Mouse (Mus musculus) limb, embryonic 12.5 days (tissue): ENCODE measurements at regions not wholly inside any gene's neighbourhood (a gene's known extent, or its start where the extent isn't known, plus 50 kb on each side); places are given as distances from the start of the nearest gene placed in this dataset.

ENCODE experiments used
- ATAC-seq: fragments of 200-750 bp; cut with Nextera tagmentation; 2 replicates; pipeline ENCODE4 v1.8.0; 2017; ENCODE audit warnings: low read depth, moderate TSS enrichment; ENCODE audit not compliant: insufficient number of reproducible peaks, insufficient read depth, low FRiP score, low TSS enrichment
- H3K27ac ChIP-seq: fragments of 300-500 bp; sonication (generic); 2 replicates; pipeline ENCODE4 v1.5.1; 2016; ENCODE audit warnings: mild to moderate bottlenecking, moderate library complexity
- H3K27me3 ChIP-seq: fragments of 300-500 bp; sonication (generic); 2 replicates; pipeline ENCODE4 v1.6.1; 2016; ENCODE audit warnings: mild to moderate bottlenecking, moderate library complexity
- H3K36me3 ChIP-seq: fragments of 300-500 bp; sonication (generic); 2 replicates; pipeline ENCODE4 v1.6.1; 2016; ENCODE audit warnings: mild to moderate bottlenecking, moderate library complexity
- H3K4me1 ChIP-seq: fragments of 300-500 bp; sonication (generic); replicated peaks from 2 replicates; pipeline ENCODE4 v1.6.1; 2016
- H3K4me2 ChIP-seq: fragments of 300-500 bp; sonication (generic); 2 replicates; pipeline ENCODE4 v1.6.1; 2016; ENCODE audit warnings: mild to moderate bottlenecking, moderate library complexity
- H3K4me3 ChIP-seq: fragments of 300-500 bp; sonication (generic); replicated peaks from 2 replicates; pipeline ENCODE4 v1.5.1; 2016; ENCODE audit warnings: mild to moderate bottlenecking
- H3K9ac ChIP-seq: fragments of 300-500 bp; sonication (generic); replicated peaks from 2 replicates; pipeline ENCODE4 v1.6.1; 2016; ENCODE audit warnings: mild to moderate bottlenecking, moderate library complexity
- H3K9me3 ChIP-seq: fragments of 300-500 bp; sonication (generic); 2 replicates; pipeline ENCODE4 v1.6.1; 2016; ENCODE audit warnings: mild to moderate bottlenecking, moderate library complexity
- WGBS: fragments of 180-500 bp; shearing (Covaris S2); methylation state at CpG from one replicate; pipeline ENCODE4 v1.1.7; 2016; 5-methylcytosine and 5-hydroxymethylcytosine counted together

DNA sequence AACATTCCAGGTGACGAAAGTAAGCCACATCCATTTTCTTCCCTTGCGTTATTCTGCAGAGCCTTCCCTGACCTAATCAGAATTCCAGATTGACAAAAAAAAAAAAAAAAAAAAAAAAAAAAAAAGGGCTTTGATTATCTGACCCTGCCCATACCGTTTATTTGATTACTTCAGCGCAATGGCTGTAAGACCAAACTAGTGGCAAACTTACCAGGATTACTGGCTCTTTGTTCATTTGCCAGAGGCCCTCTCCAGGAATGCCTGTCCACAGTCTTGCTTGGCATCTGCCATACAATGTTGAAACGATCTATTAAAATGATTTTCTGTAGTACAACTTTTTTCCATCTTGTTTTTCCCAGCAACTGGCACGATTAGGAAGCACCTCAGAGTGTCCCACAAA lies 569.4 kb upstream of the Nox3 start:
- H3K4me2 ChIP-seq, result no peak overlapping the region
- 55% methylated on average over 6 of the region's 6 CpGs for WGBS
- peaks cover 28% of the 10 kb centered on the region for H3K4me1 ChIP-seq
- H3K4me3 ChIP-seq, result no peak overlapping the region
- no peak overlapping the region for H3K9ac ChIP-seq
- no peaks in the 10 kb centered on the region for H3K36me3 ChIP-seq
- H3K9me3 ChIP-seq, result no peaks in the 10 kb centered on the region
- H3K27ac ChIP-seq, result no peak overlapping the region
- ATAC-seq, result no peak
- no peaks in the 10 kb centered on the region for H3K27me3 ChIP-seq

GRCm38 (mm10) chr17:4265946-4266345 lies 569.9 kb upstream of the Nox3 start:
- ATAC-seq, result no peak
- Histone ChIP-seq H3K27me3 (no peaks in the 10 kb centered on the region), H3K4me3 (0 out of 2 replicates have a peak overlapping the region, but pooled peaks have one; percentile 3), H3K27ac (peak overlapping the region; percentile 20; the same call in 1 of the 2 replicates), H3K9ac (no peak overlapping the region), H3K4me2 (peak overlapping the region; percentile 45), H3K4me1 (peaks cover 28% of the 10 kb centered on the region), H3K36me3 (no peaks in the 10 kb centered on the region), H3K9me3 (no peaks in the 10 kb centered on the region)
- WGBS, result 5% methylated on average over 6 of the region's 6 CpGs

DNA sequence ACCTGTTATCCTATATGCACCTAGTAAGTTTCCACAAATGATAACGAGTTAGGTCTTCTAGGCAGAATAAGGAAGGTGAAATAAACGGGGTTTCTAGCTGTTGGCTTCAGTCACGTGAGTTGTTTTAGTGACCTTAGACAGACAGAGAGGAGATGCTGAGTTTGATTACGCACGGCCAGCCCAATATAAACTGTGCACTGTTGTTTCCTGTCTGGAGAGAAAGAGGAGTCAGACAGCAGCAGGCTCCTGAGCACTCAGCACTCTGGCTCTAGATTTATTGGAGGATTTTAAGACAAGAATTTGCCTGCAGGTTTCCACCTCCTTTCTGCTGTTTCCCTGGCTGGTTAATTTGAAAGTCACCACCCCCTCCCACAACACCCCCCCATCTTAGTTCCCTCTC lies 570.4 kb upstream of the Nox3 start:
- H3K4me2 ChIP-seq, result peak overlapping the region; percentile 45
- no peak for ATAC-seq

DNA sequence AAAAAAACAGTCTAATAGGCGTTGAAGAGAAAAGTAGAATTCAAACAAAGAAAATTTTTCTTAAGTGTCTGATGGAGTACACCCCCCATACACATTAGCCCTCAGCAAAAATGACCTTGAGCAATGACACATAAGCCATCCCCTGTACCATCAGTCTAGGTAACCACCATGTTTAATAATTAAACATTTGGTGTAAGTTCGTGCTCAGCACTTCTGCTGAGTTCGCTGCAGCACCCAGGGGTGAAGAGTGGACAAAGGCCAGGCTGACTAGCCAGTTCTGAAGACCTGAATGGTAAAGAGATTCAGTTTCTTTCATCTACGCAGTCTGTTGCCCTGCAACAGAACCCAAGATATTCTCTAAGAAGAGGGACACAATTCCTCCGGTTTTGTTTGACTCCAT lies 572.3 kb upstream of the Nox3 start:
- H3K9me3 ChIP-seq, result no peaks in the 10 kb centered on the region
- H3K9ac ChIP-seq, result no peak overlapping the region
- no peaks in the 10 kb centered on the region for H3K36me3 ChIP-seq
- H3K4me1 ChIP-seq, result peaks cover 28% of the 10 kb centered on the region
- H3K4me2 ChIP-seq, result no peak overlapping the region
- H3K4me3 ChIP-seq, result no peak overlapping the region
- H3K27me3 ChIP-seq, result no peaks in the 10 kb centered on the region
- no peak overlapping the region for H3K27ac ChIP-seq
- no peak for ATAC-seq
- WGBS, result 83% methylated on average over 5 of the region's 5 CpGs

More for the DNA sequence above, 570.4 kb upstream of the Nox3 start:
- Histone ChIP-seq H3K9ac (no peak overlapping the region), H3K27ac (peak overlapping the region; percentile 20; the same call in 1 of the 2 replicates), H3K9me3 (no peaks in the 10 kb centered on the region), H3K4me3 (no peak overlapping the region), H3K4me1 (peaks cover 28% of the 10 kb centered on the region), H3K27me3 (no peaks in the 10 kb centered on the region), H3K36me3 (no peaks in the 10 kb centered on the region)
- WGBS, result 9% methylated on average over 5 of the region's 5 CpGs

GRCm38 (mm10) chr17:4272456-4272855 lies 576.4 kb upstream of the Nox3 start:
- Histone ChIP-seq H3K9me3 (no peaks in the 10 kb centered on the region), H3K27me3 (no peaks in the 10 kb centered on the region), H3K4me3 (no peak overlapping the region), H3K4me1 (0 out of 2 replicates have a peak, but pooled peaks cover 5% of the 10 kb centered on the region), H3K36me3 (no peaks in the 10 kb centered on the region), H3K4me2 (no peak overlapping the region), H3K9ac (no peak overlapping the region), H3K27ac (no peak overlapping the region)
- WGBS, result 74% methylated on average over 5 of the region's 5 CpGs
- no peak for ATAC-seq

DNA sequence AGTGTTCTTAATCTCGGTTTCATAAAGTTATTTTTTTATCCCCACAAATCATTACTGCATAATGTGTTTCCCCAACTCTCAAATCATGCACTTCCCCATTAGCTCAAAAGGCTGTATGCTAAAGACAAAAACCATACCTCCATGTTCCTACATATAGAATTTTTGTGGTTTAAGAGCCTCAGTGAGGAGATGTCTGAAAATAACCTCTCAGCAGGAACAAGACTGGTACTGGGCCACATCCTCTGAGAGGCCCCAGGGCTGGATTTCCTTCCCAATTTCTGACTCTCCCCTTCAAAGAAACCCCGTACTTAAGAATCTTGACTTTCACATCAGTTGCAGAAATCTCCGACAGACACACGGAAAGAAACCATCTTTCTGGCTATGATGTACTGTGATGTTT lies 580.7 kb upstream of the Nox3 start:
- Histone ChIP-seq H3K9me3 (no peaks in the 10 kb centered on the region), H3K4me2 (no peak overlapping the region), H3K27ac (no peak overlapping the region), H3K4me1 (no peaks in the 10 kb centered on the region), H3K4me3 (no peak overlapping the region), H3K9ac (no peak overlapping the region), H3K27me3 (no peaks in the 10 kb centered on the region), H3K36me3 (no peaks in the 10 kb centered on the region)
- ATAC-seq, result no peak
- 70% methylated on average over 4 of the region's 4 CpGs for WGBS

DNA sequence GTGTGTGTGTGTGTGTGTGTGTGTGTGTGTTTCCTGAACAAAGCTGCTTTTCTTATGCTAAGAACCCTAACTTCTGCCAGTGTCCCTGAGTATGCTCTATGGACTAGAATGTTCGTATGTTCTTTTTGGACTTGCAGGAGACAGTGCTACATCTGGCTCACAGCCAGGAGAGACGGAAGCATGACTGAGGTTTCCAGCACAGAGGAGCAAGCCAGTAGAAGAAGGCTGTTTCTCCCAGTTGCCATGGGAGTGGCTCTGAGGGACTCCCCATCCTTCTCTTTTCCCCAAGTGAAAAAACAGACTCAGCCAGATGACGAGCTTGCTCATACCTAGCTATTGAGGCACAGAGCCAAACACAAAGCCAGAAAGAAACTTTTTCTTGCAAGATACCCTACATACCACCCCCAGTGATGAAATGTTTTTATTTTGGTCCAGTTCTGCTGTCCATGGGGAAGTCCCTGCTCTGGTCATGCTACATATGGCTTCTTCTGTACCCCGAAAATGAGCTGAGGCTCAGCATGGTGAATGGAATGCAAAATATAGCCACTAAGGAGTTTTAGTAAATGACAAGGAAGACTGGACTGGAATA lies 582.3 kb upstream of the Nox3 start:
- Histone ChIP-seq H3K9me3 (no peaks in the 10 kb centered on the region), H3K9ac (no peak overlapping the region), H3K4me2 (no peak overlapping the region), H3K27ac (no peak overlapping the region), H3K27me3 (no peaks in the 10 kb centered on the region), H3K36me3 (no peaks in the 10 kb centered on the region), H3K4me1 (no peaks in the 10 kb centered on the region), H3K4me3 (no peak overlapping the region)
- 77% methylated on average over 4 of the region's 4 CpGs for WGBS
- ATAC-seq, result no peak

DNA sequence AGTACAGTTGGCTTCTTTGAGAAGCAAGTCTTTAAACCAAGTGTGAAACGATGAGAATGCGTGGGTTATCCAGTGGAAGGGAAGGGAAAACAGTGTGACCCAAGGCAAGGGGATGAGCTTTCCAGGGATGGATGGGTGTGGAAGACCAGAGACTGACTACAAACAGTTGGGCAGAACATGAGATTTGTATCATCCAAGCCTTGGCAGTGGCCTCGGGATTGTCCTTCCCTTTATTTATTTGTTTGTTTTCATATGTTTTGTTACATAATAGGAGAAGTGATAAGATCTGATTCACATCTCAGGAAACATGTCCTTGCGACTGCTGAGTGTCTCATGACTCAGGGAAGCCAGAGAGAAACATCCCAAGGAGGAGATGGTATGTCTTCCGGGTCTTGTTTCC lies 585.4 kb upstream of the Nox3 start:
- Histone ChIP-seq H3K4me1 (no peaks in the 10 kb centered on the region), H3K9me3 (no peaks in the 10 kb centered on the region), H3K9ac (no peak overlapping the region), H3K27ac (no peak overlapping the region), H3K36me3 (no peaks in the 10 kb centered on the region), H3K4me2 (no peak overlapping the region), H3K4me3 (no peak overlapping the region), H3K27me3 (no peaks in the 10 kb centered on the region)
- WGBS, result 91% methylated on average over 5 of the region's 5 CpGs
- no peak for ATAC-seq

GRCm38 (mm10) chr17:4291418-4291817 lies 595.4 kb upstream of the Nox3 start:
- Histone ChIP-seq H3K27ac (no peak overlapping the region), H3K27me3 (no peaks in the 10 kb centered on the region), H3K9ac (no peak overlapping the region), H3K4me2 (no peak overlapping the region), H3K36me3 (no peaks in the 10 kb centered on the region), H3K4me3 (no peak overlapping the region), H3K9me3 (no peaks in the 10 kb centered on the region), H3K4me1 (no peaks in the 10 kb centered on the region)
- 77% methylated on average over 2 of the region's 2 CpGs for WGBS
- ATAC-seq, result no peak

DNA sequence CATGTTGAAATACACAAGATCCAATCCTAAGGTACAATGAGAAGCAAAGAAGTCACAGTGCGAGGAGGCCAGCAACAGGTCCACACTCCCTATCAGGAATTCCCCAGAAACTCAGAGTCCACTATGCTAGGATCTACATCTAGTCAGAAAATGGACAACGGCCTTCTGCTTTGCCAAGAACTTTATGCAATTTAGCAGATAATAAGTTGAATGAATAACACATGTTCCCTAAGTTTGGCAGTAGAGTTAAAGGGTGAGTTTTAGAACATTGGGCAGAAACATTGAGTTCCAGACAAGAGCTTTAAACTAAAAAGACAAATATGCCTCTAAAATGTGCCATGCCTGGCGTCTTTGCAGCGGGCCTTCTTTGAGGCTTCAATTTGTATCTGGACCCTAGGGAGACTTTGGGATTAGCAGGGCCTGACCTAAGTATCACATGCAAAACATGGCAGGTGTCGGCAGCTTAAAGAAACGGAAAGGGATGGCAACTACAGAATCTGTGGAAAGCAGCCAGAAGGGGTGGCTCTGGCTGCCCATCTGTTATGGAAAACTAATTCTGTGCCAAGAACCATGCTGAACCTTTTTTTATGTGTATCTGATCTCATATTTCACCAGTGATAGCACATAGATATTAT lies 600.6 kb upstream of the Nox3 start:
- Histone ChIP-seq H3K4me1 (peaks cover 6% of the 10 kb centered on the region; the same call in 1 of the 2 replicates), H3K36me3 (no peaks in the 10 kb centered on the region), H3K27me3 (no peaks in the 10 kb centered on the region), H3K4me3 (no peak overlapping the region), H3K4me2 (no peak overlapping the region), H3K9me3 (no peaks in the 10 kb centered on the region), H3K27ac (no peak overlapping the region), H3K9ac (no peak overlapping the region)
- ATAC-seq, result no peak
- WGBS, result 76% methylated on average over 6 of the region's 6 CpGs

DNA sequence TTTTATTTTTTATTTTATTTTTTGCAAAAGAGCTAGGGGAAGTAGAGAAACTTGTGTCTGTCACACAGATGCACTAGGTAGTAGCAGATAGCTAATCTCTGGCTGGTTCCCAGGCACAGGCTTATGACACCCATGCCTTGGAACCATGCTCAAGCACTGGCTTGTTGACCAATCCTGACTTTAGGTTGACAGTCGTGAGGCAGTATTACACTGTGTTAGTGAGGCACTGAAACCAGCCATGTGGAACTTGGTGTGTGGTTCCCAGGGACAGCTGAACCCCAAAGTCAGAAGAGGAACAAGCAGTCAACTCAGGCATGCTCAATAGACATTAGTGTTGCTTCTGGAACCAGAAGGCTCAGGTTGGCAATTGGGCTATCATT lies 601.1 kb upstream of the Nox3 start:
- Histone ChIP-seq H3K36me3 (no peaks in the 10 kb centered on the region), H3K4me1 (peaks cover 6% of the 10 kb centered on the region; the same call in 1 of the 2 replicates), H3K4me3 (no peak overlapping the region), H3K27ac (no peak overlapping the region), H3K27me3 (no peaks in the 10 kb centered on the region), H3K4me2 (no peak overlapping the region), H3K9ac (no peak overlapping the region), H3K9me3 (no peaks in the 10 kb centered on the region)
- no peak for ATAC-seq
- 63% methylated on average over 1 of the region's 1 CpGs for WGBS
